Mouse (Mus musculus) midbrain, postnatal 0 days (tissue): ENCODE measurements around the gene Thra. TPM values are rescaled to one million over a fixed set of nuclear protein-coding genes. Genes with fewer than 3 reads are reported as not detected.

Source experiments
- ATAC-seq: fragments of 200-750 bp; cut with Nextera tagmentation; 2 replicates; pipeline ENCODE4 v1.8.0; 2017; ENCODE audit warnings: moderate number of reproducible peaks, mild to moderate bottlenecking, moderate TSS enrichment, moderate library complexity; ENCODE audit not compliant: low FRiP score
- DNase-seq: peaks from one replicate; pipeline ENCODE4 v3.0.0-alpha.2; 2015; ENCODE audit warnings: low spot score
- H3K27ac ChIP-seq: fragments of 300-500 bp; sonication (generic); 2 replicates; pipeline ENCODE4 v1.5.1; 2014; ENCODE audit warnings: low read depth, mild to moderate bottlenecking, low read length, mixed read lengths
- H3K27me3 ChIP-seq: fragments of 300-500 bp; sonication (generic); 2 replicates; pipeline ENCODE4 v1.6.1; 2014; ENCODE audit warnings: low read length, control low read depth, mixed read lengths; ENCODE audit not compliant: insufficient read depth
- H3K36me3 ChIP-seq: fragments of 300-500 bp; sonication (generic); 2 replicates; pipeline ENCODE4 v1.6.1; 2014; ENCODE audit warnings: low read length, control low read depth, mixed read lengths; ENCODE audit not compliant: insufficient read depth
- H3K4me1 ChIP-seq: fragments of 300-500 bp; sonication (generic); 2 replicates; pipeline ENCODE4 v1.6.1; 2014; ENCODE audit warnings: mild to moderate bottlenecking, control low read depth, antibody characterized with exemption, low read length, mixed read lengths; ENCODE audit not compliant: insufficient read depth
- H3K4me2 ChIP-seq: fragments of 300-500 bp; sonication (generic); 2 replicates; pipeline ENCODE4 v1.6.1; 2014; ENCODE audit warnings: low read depth, mild to moderate bottlenecking, low read length, mixed read lengths; ENCODE audit not compliant: poor library complexity, severe bottlenecking
- H3K4me3 ChIP-seq: fragments of 300-500 bp; sonication (generic); 2 replicates; pipeline ENCODE4 v1.5.1; 2014; ENCODE audit warnings: low read depth, mild to moderate bottlenecking, low read length, moderate library complexity
- H3K9ac ChIP-seq: fragments of 300-500 bp; sonication (generic); replicated peaks from 2 replicates; pipeline ENCODE4 v1.6.1; 2014; ENCODE audit warnings: mild to moderate bottlenecking, low read length, moderate library complexity, mixed read lengths; ENCODE audit not compliant: poor library complexity, severe bottlenecking
- H3K9me3 ChIP-seq: fragments of 300-500 bp; sonication (generic); 2 replicates; pipeline ENCODE4 v1.6.1; 2016; ENCODE audit warnings: low read length, control low read depth
- CTCF ChIP-seq: IDR thresholded peaks from 2 replicates; pipeline ENCODE4 v1.5.1; 2016; ENCODE audit warnings: antibody characterized with exemption, mild to moderate bottlenecking
- WGBS: fragments of 180-500 bp; shearing (Covaris S2); extraction: QIAGEN DNeasy Blood & Tissue Kit; methylation state at CpG from one replicate; pipeline ENCODE4 v1.1.7; 2014; 5-methylcytosine and 5-hydroxymethylcytosine counted together
- polyA plus RNA-seq: library from polyadenylated mRNA; unstranded; fragments of >200 nt; fragmentation: Nextera tagmentation; extraction: Ambion mirVana; gene quantifications from 2 replicates; pipeline ENCODE4 v1.2.1, GENCODE M21; 2015
- total RNA-seq: library from RNA; depleted of rRNA; stranded (reverse); fragments of >200 nt; gene quantifications from 2 replicates; pipeline ENCODE4 v1.2.3, GENCODE M21; 2014

Thra gene
- total and polyA plus RNA-seq, 2 experiments from 2014 or later = 182 to 843 TPM

- TF ChIP-seq CTCF = no peak
- H3K27ac ChIP-seq = no peak overlapping the region
- no peak for DNase-seq
- H3K4me1 ChIP-seq = peaks cover 12% of the 10 kb centered on the region; the same call in 1 of the 2 replicates
- ATAC-seq = no peak
- no peak overlapping the region for H3K9ac ChIP-seq
- WGBS = 89% methylated on average over 8 of the region's 8 CpGs
- H3K27me3 ChIP-seq = no peaks in the 10 kb centered on the region
- H3K36me3 ChIP-seq = peaks cover 51% of the 10 kb centered on the region
- H3K4me2 ChIP-seq = no peak overlapping the region
- H3K4me3 ChIP-seq = no peak overlapping the region
- H3K9me3 ChIP-seq = no peaks in the 10 kb centered on the region
Measured at GRCm38 (mm10) chr11:98763502-98763861, 23.0 kb downstream of the Thra start.

- WGBS = 87% methylated on average over 18 of the region's 18 CpGs
- TF ChIP-seq CTCF = no peak
- ATAC-seq (no peak), DNase-seq (no peak)
- peaks cover 13% of the 10 kb centered on the region; the same call in 1 of the 2 replicates for H3K4me1 ChIP-seq
- H3K27me3 ChIP-seq = no peaks in the 10 kb centered on the region
- no peak overlapping the region for H3K4me2 ChIP-seq
- peaks cover 56% of the 10 kb centered on the region for H3K36me3 ChIP-seq
- H3K4me3 ChIP-seq = no peak overlapping the region
- H3K9me3 ChIP-seq = no peaks in the 10 kb centered on the region
- H3K27ac ChIP-seq = no peak overlapping the region
- H3K9ac ChIP-seq = no peak overlapping the region
Measured at GRCm38 (mm10) chr11:98764091-98764490, 23.7 kb downstream of the Thra start.

GRCm38 (mm10) chr11:98764746-98765145 is 24.3 kb downstream of the Thra start:
- H3K4me3 ChIP-seq = no peak overlapping the region
- TF ChIP-seq CTCF = no peak
- H3K9me3 ChIP-seq = no peaks in the 10 kb centered on the region
- no peaks in the 10 kb centered on the region for H3K27me3 ChIP-seq
- peaks cover 63% of the 10 kb centered on the region for H3K36me3 ChIP-seq
- H3K4me2 ChIP-seq = no peak overlapping the region
- DNase-seq = no peak
- H3K27ac ChIP-seq = 0 out of 2 replicates have a peak overlapping the region, but pooled peaks have one; percentile 12
- peaks cover 13% of the 10 kb centered on the region; the same call in 1 of the 2 replicates for H3K4me1 ChIP-seq
- ATAC-seq = no peak
- no peak overlapping the region for H3K9ac ChIP-seq

- peaks cover 13% of the 10 kb centered on the region; the same call in 1 of the 2 replicates for H3K4me1 ChIP-seq
- H3K9me3 ChIP-seq = no peaks in the 10 kb centered on the region
- ATAC-seq = no peak
- TF ChIP-seq CTCF = no peak
- peak overlapping the region; percentile 57 for H3K27ac ChIP-seq
- 0 out of 2 replicates have a peak overlapping the region, but pooled peaks have one; percentile 33 for H3K9ac ChIP-seq
- H3K36me3 ChIP-seq = peaks cover 69% of the 10 kb centered on the region
- H3K4me3 ChIP-seq = no peak overlapping the region
- DNase-seq = no peak
- no peaks in the 10 kb centered on the region for H3K27me3 ChIP-seq
- H3K4me2 ChIP-seq = no peak overlapping the region
- 31% methylated on average over 7 of the region's 9 CpGs for WGBS
Measured at GRCm38 (mm10) chr11:98765421-98766309, 25.2 kb downstream of the Thra start.

GRCm38 (mm10) chr11:98766346-98766745 is 25.9 kb downstream of the Thra start:
- Histone ChIP-seq H3K9ac (no peak overlapping the region), H3K27ac (no peak overlapping the region), H3K4me2 (no peak overlapping the region), H3K27me3 (no peaks in the 10 kb centered on the region), H3K4me1 (peaks cover 13% of the 10 kb centered on the region; the same call in 1 of the 2 replicates), H3K4me3 (no peak overlapping the region), H3K9me3 (no peaks in the 10 kb centered on the region), H3K36me3 (peaks cover 72% of the 10 kb centered on the region)
- DNase-seq (no peak), ATAC-seq (no peak)
- 49% methylated on average over 2 of the region's 2 CpGs for WGBS
- TF ChIP-seq CTCF = no peak

- Histone ChIP-seq H3K9me3 (no peaks in the 10 kb centered on the region), H3K9ac (no peak overlapping the region; the same call in 1 of the 2 replicates), H3K4me2 (no peak overlapping the region), H3K36me3 (peaks cover 72% of the 10 kb centered on the region), H3K27ac (no peak overlapping the region; the same call in 1 of the 2 replicates), H3K4me3 (no peak overlapping the region), H3K27me3 (no peaks in the 10 kb centered on the region), H3K4me1 (peaks cover 13% of the 10 kb centered on the region; the same call in 1 of the 2 replicates)
- 0 out of 2 replicates have a peak, but pooled peaks have one; percentile 3 for ATAC-seq
- no peak for TF ChIP-seq CTCF
- DNase-seq = no peak
- 33% methylated on average over 5 of the region's 5 CpGs for WGBS
Measured at GRCm38 (mm10) chr11:98766816-98767215, 26.4 kb downstream of the Thra start.
